Mouse (Mus musculus) MEL-GATA-1-ER (cell line): ENCODE measurements around the gene Cyp4f17.
"Not testable (repeated sequence)": the region's sequence is repeated elsewhere in the genome, so short reads cannot be mapped to it uniquely, and the experiment has no call there.

Experiments
- DNase-seq: peaks from one replicate; pipeline ENCODE4 v3.0.0-alpha.2; 2012; ENCODE audit warnings: low read depth; ENCODE audit errors: extremely low read depth

The Cyp4f17 gene

GRCm38 (mm10) chr17:32526341-32526740, 20.5 kb downstream of the Cyp4f17 start:
- DNase-seq = not testable (repeated sequence)

GRCm38 (mm10) chr17:32527748-32528147, 21.9 kb downstream of the Cyp4f17 start:
- no peak for DNase-seq

GRCm38 (mm10) chr17:32528408-32529337, 22.8 kb downstream of the Cyp4f17 start:
- DNase-seq = peak; percentile 68

DNA sequence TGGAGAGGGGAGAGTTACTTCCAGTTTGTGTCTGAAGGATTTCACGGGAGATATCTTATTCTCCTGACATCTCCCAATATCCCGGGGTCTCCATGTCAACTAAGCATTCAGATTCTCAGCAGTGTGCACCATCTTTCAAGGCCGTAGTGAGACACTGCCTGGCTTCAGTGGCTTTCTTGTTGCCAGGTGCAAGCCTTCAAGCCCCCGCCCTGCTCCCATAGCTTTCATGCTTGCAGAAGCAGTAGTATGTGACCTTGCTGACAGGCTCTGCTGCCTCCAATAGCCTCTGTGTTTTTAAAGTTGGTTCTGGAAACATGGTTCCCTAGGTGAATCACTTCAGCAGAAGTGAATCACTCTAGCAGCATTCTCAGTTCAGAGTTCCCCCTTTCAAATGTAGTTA, 26.5 kb downstream of the Cyp4f17 start:
- DNase-seq = not testable (repeated sequence)

GRCm38 (mm10) chr17:32534068-32534467, 28.2 kb downstream of the Cyp4f17 start:
- DNase-seq = no peak

DNA sequence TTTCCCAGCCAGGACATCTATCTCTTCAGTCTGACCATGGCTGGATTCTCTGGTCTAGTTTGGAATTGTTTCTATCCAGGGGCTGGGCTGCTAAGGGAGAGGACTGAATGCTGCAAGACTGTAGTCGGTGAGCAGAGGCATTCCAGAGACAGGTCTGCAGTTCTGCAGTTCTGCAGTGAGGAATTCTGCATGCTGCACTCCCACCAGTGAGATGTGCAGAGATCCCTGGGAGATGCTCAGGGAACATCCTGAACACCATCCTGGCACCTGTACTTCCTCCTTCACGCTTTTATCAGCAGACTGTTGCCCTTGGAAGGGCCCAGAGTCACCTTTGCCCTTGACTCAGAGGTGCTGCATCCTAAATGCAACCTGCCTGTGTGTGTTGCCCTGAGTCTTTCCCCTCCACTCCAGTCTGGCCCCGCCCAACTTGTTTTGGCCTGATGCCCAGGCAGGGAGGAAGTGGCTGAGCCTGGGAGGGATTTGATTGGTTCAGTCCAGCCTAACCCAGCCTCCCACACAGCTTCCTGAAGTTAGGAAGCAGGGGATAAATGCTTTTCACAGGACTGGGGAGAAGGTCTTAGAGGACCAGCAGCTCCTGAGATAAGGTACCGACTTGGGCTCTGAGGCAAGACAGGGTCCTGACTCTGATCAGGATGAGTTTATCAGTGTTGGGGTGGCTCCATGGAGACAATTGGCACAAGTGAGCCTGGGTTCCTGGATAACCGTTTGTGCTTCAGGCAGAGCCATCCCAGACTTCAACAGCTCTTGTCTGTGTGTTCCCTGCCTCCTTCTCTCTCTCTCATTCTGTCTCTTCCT, 30.4 kb downstream of the Cyp4f17 start, which contains the start of gene Cyp4f16:
Cyp4f16 (plus strand) TSS at position 508 of the 816 bp plus-strand sequence.
- DNase-seq = peak; percentile 71

DNA sequence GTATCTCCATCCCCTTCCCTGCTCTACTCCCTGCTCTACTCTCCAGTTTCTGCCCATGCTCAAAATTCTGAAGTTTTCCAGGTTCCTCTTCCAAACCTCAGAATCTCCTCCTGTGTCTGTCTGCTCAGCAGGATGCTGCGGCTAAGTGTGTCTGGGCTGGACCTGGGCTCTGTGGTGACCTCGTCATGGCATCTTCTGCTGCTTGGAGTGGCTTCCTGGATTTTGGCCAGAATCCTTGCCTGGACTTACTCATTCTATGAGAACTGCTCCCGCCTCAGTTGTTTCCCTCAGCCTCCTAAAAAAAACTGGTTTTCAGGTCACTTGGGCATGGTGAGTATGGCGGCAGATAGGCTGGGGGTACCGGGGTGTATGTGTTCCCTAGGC, 31.0 kb downstream of the Cyp4f17 start:
- DNase-seq = no peak

GRCm38 (mm10) chr17:32544792-32545191, 38.9 kb downstream of the Cyp4f17 start:
- not testable (repeated sequence) for DNase-seq

GRCm38 (mm10) chr17:32550377-32550776, 44.5 kb downstream of the Cyp4f17 start:
- not testable (repeated sequence) for DNase-seq

- DNase-seq = peak; percentile 89
Observed at GRCm38 (mm10) chr17:32550900-32551770, 45.3 kb downstream of the Cyp4f17 start.

DNA sequence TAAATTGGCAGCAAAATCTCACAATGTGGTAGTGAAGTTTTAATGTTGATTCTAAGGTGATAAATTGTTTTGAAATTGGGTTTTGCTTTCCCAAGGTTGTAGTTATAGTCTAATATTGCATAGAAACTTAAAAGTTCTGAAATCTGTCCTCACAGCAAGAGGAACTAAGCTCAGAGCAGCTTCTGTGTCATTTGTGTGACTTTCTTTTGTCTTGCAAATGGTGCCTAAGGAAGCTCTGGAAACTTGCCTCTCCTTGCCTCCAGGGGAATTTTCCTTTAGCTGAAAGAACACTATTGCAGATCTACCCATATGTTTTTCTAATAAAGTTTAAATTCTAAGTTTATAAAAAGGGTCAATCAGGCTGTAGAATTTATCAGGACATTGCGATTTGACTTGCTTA, 47.2 kb downstream of the Cyp4f17 start:
- not testable (repeated sequence) for DNase-seq

GRCm38 (mm10) chr17:32554368-32554767, 48.5 kb downstream of the Cyp4f17 start:
- not testable (repeated sequence) for DNase-seq

- not testable (repeated sequence) for DNase-seq
Observed at GRCm38 (mm10) chr17:32563301-32563700, 57.5 kb downstream of the Cyp4f17 start.

GRCm38 (mm10) chr17:32573286-32573685, 67.4 kb downstream of the Cyp4f17 start:
- not testable (repeated sequence) for DNase-seq

- DNase-seq = no peak
Observed at GRCm38 (mm10) chr17:32577496-32578186, 71.8 kb downstream of the Cyp4f17 start.
